In the genomic region with DNA sequence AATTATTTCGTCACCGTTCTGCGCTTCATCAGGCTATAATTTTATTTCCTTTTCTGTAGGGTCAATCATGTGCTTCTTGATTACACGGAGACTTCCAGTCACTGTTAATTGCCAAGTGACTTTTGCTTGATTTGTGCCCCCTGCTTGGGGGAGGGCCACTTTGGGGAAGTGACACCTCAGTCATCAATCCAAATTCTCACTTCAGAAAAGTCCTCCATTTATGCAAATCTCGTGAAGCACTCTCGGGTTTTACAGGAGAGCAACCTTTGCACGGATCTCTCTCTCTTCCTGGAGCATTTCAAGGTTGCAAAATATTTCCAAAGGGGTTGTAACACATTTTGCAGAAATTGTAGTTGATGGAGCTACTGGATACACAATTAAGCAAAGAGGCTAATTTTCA, we compare ENCODE assay signal across 20 mouse cellular contexts. TPM values are rescaled to one million over a fixed set of nuclear protein-coding genes. Genes with fewer than 3 reads are reported as not detected.
DNase-seq lines count a peak whose midpoint lies in the region; ATAC-seq and TF ChIP-seq lines count a peak whose summit lies in the region.
"Had no signal": no experiment of that assay in that cellular context is flagged by ENCODE, and none has a peak within 500 bp of the region (broad histone marks: within the 10 kb centered on the region; RNA-seq: fewer than 3 reads in every experiment).

No protein-coding gene starts in this region.

- in situ Hi-C loops in CH12.LX (cut with MboI; ENCODE audit: low pct_ligation_motif_present, low pct_unique_long_range_greater_than_20kb, low sequenced_read_pairs): loop anchor here (25.0 kb wide), 1 partner anchor 1006 kb away; a partner anchor contains a TSS

- dilution Hi-C loops in CH12.LX (cut with MboI; ENCODE audit: extremely low pct_ligation_motif_present, extremely low pct_unique_long_range_greater_than_20kb, low sequenced_read_pairs): no loop called here

- H3K79me2 ChIP-seq in CH12.LX (replicated peaks; ENCODE audit: control insufficient read depth, extremely low read depth, insufficient read depth, poor library complexity, severe bottlenecking): no peaks in the 10 kb centered on the region

- no peaks in the 10 kb centered on the region for H3K27me3 ChIP-seq in neural tube, embryonic 15.5 days (replicated peaks)
- peaks cover 2% of the 10 kb centered on the region for H3K27me3 ChIP-seq in CH12.LX (replicated peaks)
- H3K27me3 ChIP-seq: embryonic facial prominence, embryonic 12.5 days; forebrain, embryonic 15.5 days had no signal

- H3K36me3 ChIP-seq in neural tube, embryonic 15.5 days: peaks cover 17% of the 10 kb centered on the region
- H3K36me3 ChIP-seq in CH12.LX (replicated peaks in 1 of 2; ENCODE audit: control insufficient read depth in 1 of 2, insufficient read depth in 1 of 2, low read length in 1 of 2): no peaks in the 10 kb centered on the region
- H3K36me3 ChIP-seq: embryonic facial prominence, embryonic 10.5 days; embryonic facial prominence, embryonic 12.5 days had no signal

- no peak overlapping the region for H3K4me2 ChIP-seq in neural tube, embryonic 15.5 days
- peak overlapping the region; percentile 97 for H3K4me2 ChIP-seq in CH12.LX (ENCODE audit: insufficient read depth, low read depth, poor library complexity, severe bottlenecking)
- H3K4me2 ChIP-seq: embryonic facial prominence, embryonic 12.5 days; forebrain, embryonic 15.5 days had no signal

- no peak overlapping the region for H3K4me3 ChIP-seq in neural tube, embryonic 15.5 days (replicated peaks)
- H3K4me3 ChIP-seq in CH12.LX (replicated peaks in 1 of 3; ENCODE audit: low read depth in 2 of 3, low read length in 2 of 3, poor library complexity in 1 of 3): peak overlapping the region; percentile 12 to 42 (median 29)
- H3K4me3 ChIP-seq: embryonic facial prominence, embryonic 10.5 days; embryonic facial prominence, embryonic 12.5 days; forebrain, embryonic 15.5 days had no signal

- peak; percentile 87 for TF ChIP-seq EP300 in CH12.LX (IDR thresholded peaks at IDR 0.05; ENCODE audit: low read length)

- peak overlapping the region; percentile 11; the same call in 1 of the 2 replicates for H3K27ac ChIP-seq in neural tube, embryonic 15.5 days (replicated peaks)
- peak overlapping the region; percentile 90 for H3K27ac ChIP-seq in CH12.LX (ENCODE audit: insufficient read depth, low read depth)
- H3K27ac ChIP-seq: embryonic facial prominence, embryonic 10.5 days; embryonic facial prominence, embryonic 12.5 days; forebrain, embryonic 15.5 days had no signal

- TF ChIP-seq CTCF in CH12.LX (conservative IDR thresholded peaks at IDR 0.05 in 1 of 2, IDR thresholded peaks at IDR 0.05 in 1 of 2; ENCODE audit: low read depth in 2 of 2, low read length in 2 of 2): no peak

- no peak for DNase-seq in neural tube, embryonic 10.5 days (ENCODE audit: extremely low spot score, low spot score)
- DNase-seq in CH12.LX (ENCODE audit: extremely low read depth): peak; percentile 77
- DNase-seq in left cerebral cortex, adult 9 months (ENCODE audit: low spot score in 2 of 2): no peak
- DNase-seq in gastrocnemius, adult 8-10 months (ENCODE audit: low spot score in 2 of 2): no peak
- DNase-seq: adrenal gland, adult 2 months; adrenal gland, postnatal 10 days; adrenal gland, postnatal 25 days; B cell, adult 2 months; cerebellum, adult 11-12 months; cerebellum, adult 2 months; cerebellum, adult 9-10 months; cerebellum, postnatal 10 days; cerebellum, postnatal 25 days; forebrain, postnatal 0 days had no signal

- WGBS in neural tube, embryonic 15.5 days: 46% methylated on average over 7 of the region's 7 CpGs

- no peak for ATAC-seq in neural tube, embryonic 15.5 days (ENCODE audit: low FRiP score)
- peak; percentile 18; the same call in 1 of the 2 replicates for ATAC-seq in megakaryocyte progenitor cell, adult 5-6 weeks (replicated peaks; ENCODE audit: poor library complexity)
- ATAC-seq: CD4-positive, CD25-positive, alpha-beta regulatory T cell, adult 4 months; forebrain, embryonic 15.5 days; forebrain, postnatal 0 days had no signal

- no peaks in the 10 kb centered on the region for H3K9me3 ChIP-seq in neural tube, embryonic 15.5 days (replicated peaks)
- H3K9me3 ChIP-seq in CH12.LX (replicated peaks; ENCODE audit: low read length): no peaks in the 10 kb centered on the region
- H3K9me3 ChIP-seq: embryonic facial prominence, embryonic 10.5 days; embryonic facial prominence, embryonic 12.5 days; forebrain, embryonic 15.5 days had no signal

- H3K4me1 ChIP-seq in neural tube, embryonic 15.5 days: peaks cover 27% of the 10 kb centered on the region
- peaks cover 21 to 53% of the 10 kb centered on the region in 2 experiments for H3K4me1 ChIP-seq in CH12.LX (ENCODE audit: control insufficient read depth in 1 of 2, insufficient read depth in 2 of 2)

- no peak overlapping the region for H3K9ac ChIP-seq in neural tube, embryonic 15.5 days (replicated peaks)
- H3K9ac ChIP-seq in CH12.LX (ENCODE audit: insufficient read depth, low read depth): peak overlapping the region; percentile 30
- H3K9ac ChIP-seq: embryonic facial prominence, embryonic 12.5 days; forebrain, embryonic 15.5 days; forebrain, postnatal 0 days had no signal

- TF ChIP-seq POLR2A in CH12.LX (IDR thresholded peaks at IDR 0.05; ENCODE audit: low read depth, low read length): no peak

- no peak for TF ChIP-seq RAD21 in CH12.LX (IDR thresholded peaks at IDR 0.05; ENCODE audit: low read depth, low read length)

TF ChIP-seq in CH12.LX, 34 proteins besides CTCF, POLR2A, EP300 and RAD21:
- TF ChIP-seq MYC (IDR thresholded peaks at IDR 0.05; ENCODE audit: low read depth, low read length): 0 out of 2 replicates have a peak, but pooled peaks have one; percentile 4
- TF ChIP-seq KAT2A (IDR thresholded peaks at IDR 0.05; ENCODE audit: insufficient replicate concordance, low read length): no peak
- TF ChIP-seq MEF2A (IDR thresholded peaks at IDR 0.05; ENCODE audit: borderline replicate concordance, low read depth, low read length): peak; percentile 56; the same call in 1 of the 2 replicates
- TF ChIP-seq BHLHE40 (IDR thresholded peaks at IDR 0.05; ENCODE audit: low read depth, low read length): peak; percentile 79
- TF ChIP-seq CHD2 (IDR thresholded peaks at IDR 0.05; ENCODE audit: low read length): peak; percentile 72
- no peak for TF ChIP-seq ZC3H11A (IDR thresholded peaks at IDR 0.05; ENCODE audit: low read depth, low read length)
- no peak for TF ChIP-seq SMC3 (IDR thresholded peaks at IDR 0.05; ENCODE audit: low read depth, low read length)
- no peak for TF ChIP-seq RCOR1 (conservative IDR thresholded peaks at IDR 0.05; ENCODE audit: low read depth, low read length)
- peak; percentile 88 for TF ChIP-seq IRF4 (IDR thresholded peaks at IDR 0.05; ENCODE audit: low read depth, low read length)
- no peak for TF ChIP-seq ZNF384 (IDR thresholded peaks at IDR 0.05; ENCODE audit: low read depth, low read length)
- no peak for TF ChIP-seq USF1 (IDR thresholded peaks at IDR 0.05; ENCODE audit: low read depth, low read length)
- no peak for TF ChIP-seq HCFC1 (IDR thresholded peaks at IDR 0.05; ENCODE audit: low read depth, low read length)
- peak; percentile 27; the same call in 1 of the 2 replicates for TF ChIP-seq TCF12 (IDR thresholded peaks at IDR 0.05; ENCODE audit: low read depth, low read length)
- TF ChIP-seq E2F4 (IDR thresholded peaks at IDR 0.05; ENCODE audit: insufficient replicate concordance, low read depth, low read length): no peak
- no peak for TF ChIP-seq ELF1 (IDR thresholded peaks at IDR 0.05; ENCODE audit: low read depth, low read length)
- peak; percentile 36 for TF ChIP-seq ETS1 (conservative IDR thresholded peaks at IDR 0.05; ENCODE audit: low read depth, low read length)
- no peak for TF ChIP-seq MAFK (IDR thresholded peaks at IDR 0.05; ENCODE audit: insufficient replicate concordance, low read length)
- TF ChIP-seq MAX (IDR thresholded peaks at IDR 0.05; ENCODE audit: low read length): no peak
- TF ChIP-seq CHD1 (IDR thresholded peaks at IDR 0.05; ENCODE audit: low read depth, low read length): 0 out of 2 replicates have a peak, but pooled peaks have one; percentile 84

RNA-seq across cellular contexts. Expression of a gene that starts 45.2 kb away (rescaled TPM):
- 1.8 and 2.5 TPM in 2 replicates for polyA plus RNA-seq in neural tube, embryonic 15.5 days (2015; fragmentation: Nextera tagmentation; extraction: Ambion mirVana)
- total RNA-seq in CH12.LX (2012; rRNA removed): 0.50 and 0.59 TPM in 2 replicates
- total RNA-seq in CH12.LX (2014; rRNA removed): 0.67 and 0.68 TPM in 2 replicates
- 0.44 and 0.68 TPM in 2 replicates for polyA plus RNA-seq in CH12.LX (2012; ENCODE audit: insufficient read length, low read depth)
- 1.3 TPM in 2 replicates for total RNA-seq in megakaryocyte progenitor cell, adult 5-6 weeks (2015)
- total RNA-seq in megakaryocyte progenitor cell, adult 5-6 weeks (2017): 0.95 and 3.2 TPM in 2 replicates
- total RNA-seq in gastrocnemius, adult 8-10 months (2022): 1 to 10 TPM in 1 of 4 experiments, under 1 TPM in 3; 0.82 to 1.0 (median 0.91) TPM
- polyA plus RNA-seq: CD4-positive, CD25-positive, alpha-beta regulatory T cell, adult 4 months had no signal
